Mouse (Mus musculus) embryonic fibroblast, embryonic 13.5 days (primary cell): Measurements from ENCODE around the gene Ly86. TPM values are rescaled to one million over a fixed set of nuclear protein-coding genes. Genes with fewer than 3 reads are reported as not detected.

Source experiments
- H3K27ac ChIP-seq: 2 replicates; pipeline ENCODE4 v1.5.1; 2012; ENCODE audit warnings: low read length, control low read depth, inconsistent platforms; ENCODE audit not compliant: insufficient read depth
- H3K4me1 ChIP-seq: 2 replicates; pipeline ENCODE4 v1.6.1; 2011; ENCODE audit warnings: low read length; ENCODE audit not compliant: control insufficient read depth, insufficient read depth
- H3K4me3 ChIP-seq: 2 replicates; pipeline ENCODE4 v1.5.1; 2011; ENCODE audit warnings: mild to moderate bottlenecking, control low read depth, low read length; ENCODE audit not compliant: insufficient read depth
- CTCF ChIP-seq: IDR thresholded peaks from 2 replicates; pipeline ENCODE4 v1.5.1; 2011; ENCODE audit warnings: mild to moderate bottlenecking, control low read depth, low read length, moderate library complexity, borderline replicate concordance; ENCODE audit not compliant: insufficient read depth
- POLR2A ChIP-seq: IDR thresholded peaks from 2 replicates; pipeline ENCODE4 v1.6.1; 2011; ENCODE audit warnings: low read depth, mild to moderate bottlenecking, control low read depth, low read length, moderate library complexity
- polyA plus RNA-seq: library from polyadenylated mRNA; stranded (reverse); fragments of >200 nt; gene quantifications from 2 replicates; pipeline ENCODE4 v1.2.4, GENCODE M21; 2011; ENCODE audit warnings: low read depth; ENCODE audit not compliant: missing spikeins, insufficient read length

The Ly86 gene
- polyA plus RNA-seq, 1 experiment: 0.93 TPM

- TF ChIP-seq CTCF (no peak; the same call in 1 of the 2 replicates), POLR2A (no peak)
- H3K27ac ChIP-seq: no peak overlapping the region
- no peaks in the 10 kb centered on the region for H3K4me1 ChIP-seq
- no peak overlapping the region for H3K4me3 ChIP-seq
Observed at GRCm38 (mm10) chr13:37325504-37325903, 19.5 kb upstream of the Ly86 start.

GRCm38 (mm10) chr13:37329747-37330146 is 15.3 kb upstream of the Ly86 start:
- TF ChIP-seq POLR2A (no peak), CTCF (no peak)
- Histone ChIP-seq H3K27ac (no peak overlapping the region), H3K4me3 (no peak overlapping the region), H3K4me1 (no peaks in the 10 kb centered on the region)

- TF ChIP-seq POLR2A (no peak), CTCF (no peak)
Observed at GRCm38 (mm10) chr13:37330971-37331370, 14.0 kb upstream of the Ly86 start.

GRCm38 (mm10) chr13:37332779-37333543 is 12.0 kb upstream of the Ly86 start:
- Histone ChIP-seq H3K27ac (no peak overlapping the region), H3K4me1 (no peaks in the 10 kb centered on the region), H3K4me3 (no peak overlapping the region)
- no peak for TF ChIP-seq CTCF
- TF ChIP-seq POLR2A: no peak

More at GRCm38 (mm10) chr13:37330971-37331370, 14.0 kb upstream of the Ly86 start:
- H3K4me1 ChIP-seq: no peaks in the 10 kb centered on the region
- no peak overlapping the region for H3K27ac ChIP-seq
- no peak overlapping the region for H3K4me3 ChIP-seq

- no peak for TF ChIP-seq POLR2A
- TF ChIP-seq CTCF: no peak
- H3K27ac ChIP-seq: no peak overlapping the region
- no peak overlapping the region for H3K4me3 ChIP-seq
- H3K4me1 ChIP-seq: no peaks in the 10 kb centered on the region
Observed at GRCm38 (mm10) chr13:37333544-37333870, 11.5 kb upstream of the Ly86 start.

- Histone ChIP-seq H3K27ac (no peak overlapping the region), H3K4me1 (no peaks in the 10 kb centered on the region), H3K4me3 (no peak overlapping the region)
- TF ChIP-seq CTCF (no peak), POLR2A (no peak)
Observed at GRCm38 (mm10) chr13:37337269-37337668, 7.7 kb upstream of the Ly86 start.

- TF ChIP-seq CTCF (no peak), POLR2A (no peak)
- H3K4me1 ChIP-seq: 0 out of 2 replicates have a peak, but pooled peaks cover 2% of the 10 kb centered on the region
- H3K4me3 ChIP-seq: no peak overlapping the region
- no peak overlapping the region for H3K27ac ChIP-seq
Observed at GRCm38 (mm10) chr13:37337871-37338270, 7.1 kb upstream of the Ly86 start.

- no peak overlapping the region for H3K4me3 ChIP-seq
- no peak overlapping the region for H3K27ac ChIP-seq
- TF ChIP-seq POLR2A: no peak
- no peak for TF ChIP-seq CTCF
- H3K4me1 ChIP-seq: 0 out of 2 replicates have a peak, but pooled peaks cover 4% of the 10 kb centered on the region
Observed at GRCm38 (mm10) chr13:37342804-37343203, 2.2 kb upstream of the Ly86 start.

- TF ChIP-seq POLR2A (no peak), CTCF (no peak)
- Histone ChIP-seq H3K4me1 (0 out of 2 replicates have a peak, but pooled peaks cover 4% of the 10 kb centered on the region), H3K4me3 (no peak overlapping the region), H3K27ac (no peak overlapping the region)
Observed at GRCm38 (mm10) chr13:37345823-37346222, 815 bp downstream of the Ly86 start.

GRCm38 (mm10) chr13:37347871-37348595 is 3.0 kb downstream of the Ly86 start:
- no peak for TF ChIP-seq POLR2A
- no peak for TF ChIP-seq CTCF
- Histone ChIP-seq H3K4me1 (no peaks in the 10 kb centered on the region), H3K27ac (no peak overlapping the region), H3K4me3 (no peak overlapping the region)

- TF ChIP-seq CTCF (no peak), POLR2A (no peak)
- H3K27ac ChIP-seq: no peak overlapping the region
- H3K4me1 ChIP-seq: no peaks in the 10 kb centered on the region
- no peak overlapping the region for H3K4me3 ChIP-seq
Observed at GRCm38 (mm10) chr13:37349051-37349450, 4.0 kb downstream of the Ly86 start.
